Mouse (Mus musculus) adrenal gland, postnatal 25 days (tissue): ENCODE data around the gene Ahnak. TPM values are rescaled to one million over a fixed set of nuclear protein-coding genes. Genes with fewer than 3 reads are reported as not detected.
"Not testable (repeated sequence)": the region's sequence is repeated elsewhere in the genome, so short reads cannot be mapped to it uniquely, and the experiment has no call there.

Source experiments
- DNase-seq: peaks from one replicate; pipeline ENCODE4 v3.0.0; 2021; ENCODE audit warnings: mixed read lengths
- total RNA-seq: library from RNA; stranded (reverse); gene quantifications from 2 replicates; pipeline ENCODE4 v1.2.3, GENCODE M21; 2021

The Ahnak gene
- total RNA-seq, 1 experiment from 2014 or later = 106 TPM

- no peak for DNase-seq
These were observed 78.2 kb downstream of the Ahnak start for GRCm38 (mm10) chr19:9067292-9067691.

- no peak for DNase-seq
These were observed 80.7 kb downstream of the Ahnak start for GRCm38 (mm10) chr19:9069687-9070307.

- no peak for DNase-seq
These were observed 81.2 kb downstream of the Ahnak start for GRCm38 (mm10) chr19:9070316-9070715.

GRCm38 (mm10) chr19:9071456-9072156 lies 82.5 kb downstream of the Ahnak start:
- peak; percentile 42 for DNase-seq

GRCm38 (mm10) chr19:9072157-9072530 lies 83.1 kb downstream of the Ahnak start:
- DNase-seq = no peak

- DNase-seq = no peak
These were observed 84.8 kb downstream of the Ahnak start for GRCm38 (mm10) chr19:9073776-9074411.

- no peak for DNase-seq
These were observed 85.3 kb downstream of the Ahnak start for GRCm38 (mm10) chr19:9074424-9074823.

- no peak for DNase-seq
These were observed 86.5 kb downstream of the Ahnak start for GRCm38 (mm10) chr19:9075558-9075957.

GRCm38 (mm10) chr19:9076035-9076434 lies 87.0 kb downstream of the Ahnak start:
- no peak for DNase-seq

- no peak for DNase-seq
These were observed 88.0 kb downstream of the Ahnak start for GRCm38 (mm10) chr19:9076982-9077660.

GRCm38 (mm10) chr19:9079916-9080315 lies 90.8 kb downstream of the Ahnak start:
- no peak for DNase-seq

- no peak for DNase-seq
These were observed 92.5 kb downstream of the Ahnak start for GRCm38 (mm10) chr19:9081311-9082190.

- peak; percentile 87 for DNase-seq
These were observed 93.3 kb downstream of the Ahnak start for GRCm38 (mm10) chr19:9082191-9083009.

- DNase-seq = no peak
These were observed 93.9 kb downstream of the Ahnak start for GRCm38 (mm10) chr19:9083010-9083355.

- DNase-seq = not testable (repeated sequence)
These were observed 94.8 kb downstream of the Ahnak start for GRCm38 (mm10) chr19:9083892-9084291.

- DNase-seq = no peak
These were observed 98.7 kb downstream of the Ahnak start, which contains the start of gene Scgb1a1 for GRCm38 (mm10) chr19:9087821-9088220. Scgb1a1 (minus strand) TSS chr19:9087958.

- DNase-seq = no peak
These were observed 101.1 kb downstream of the Ahnak start for GRCm38 (mm10) chr19:9090191-9090590.

- no peak for DNase-seq
These were observed 101.6 kb downstream of the Ahnak start for GRCm38 (mm10) chr19:9090709-9091108.

GRCm38 (mm10) chr19:9095111-9095510 lies 106.0 kb downstream of the Ahnak start:
- DNase-seq = no peak

GRCm38 (mm10) chr19:9097441-9097840 lies 108.4 kb downstream of the Ahnak start:
- DNase-seq = no peak

- DNase-seq = no peak
These were observed 110.7 kb downstream of the Ahnak start for GRCm38 (mm10) chr19:9099751-9100150.
